Mouse (Mus musculus): ENCODE results near the gene Dact3.

DNA sequence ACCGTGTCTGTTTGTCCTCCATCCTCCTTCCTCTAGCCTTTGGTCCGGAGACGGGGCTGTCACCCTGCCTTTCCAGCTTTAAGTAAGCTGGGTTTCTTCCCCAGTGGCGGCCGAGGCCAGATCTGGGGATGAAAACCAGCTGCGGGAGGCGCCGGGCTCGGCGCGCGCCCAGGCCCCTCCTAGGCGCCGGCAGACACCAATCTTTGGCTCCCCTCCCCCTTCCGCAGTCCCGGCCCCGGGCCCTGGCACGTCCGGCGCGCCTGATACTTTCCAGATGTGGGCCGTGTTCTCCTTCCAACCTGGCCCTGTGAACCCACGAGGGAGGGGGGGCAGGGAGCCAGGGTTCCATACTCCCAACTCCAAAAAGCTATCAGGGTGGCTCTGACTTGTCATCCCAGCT is 15.8 kb downstream of the Dact3 start:
- TF ChIP-seq CTCF (IDR thresholded peaks at IDR 0.05; ENCODE audit: low read depth) (no peak), EP300 (optimal IDR thresholded peaks at IDR 0.05) (peak; percentile 86)
